Mouse (Mus musculus) midbrain, embryonic 11.5 days (tissue): Measurements from ENCODE around the gene Tmem215. TPM values are rescaled to one million over a fixed set of nuclear protein-coding genes. Genes with fewer than 3 reads are reported as not detected.

Experiments
- polyA plus RNA-seq: library from polyadenylated mRNA; unstranded; fragments of >200 nt; fragmentation: Nextera tagmentation; extraction: Ambion mirVana; gene quantifications from 2 replicates; pipeline ENCODE4 v1.2.1, GENCODE M21; 2014

Tmem215 gene
- polyA plus RNA-seq, 1 experiment from 2014 or later = 0.20 TPM

Other genes starting within 250 kb of the Tmem215 start
- 2.1 and 3.0 TPM in 2 replicates for gene Ddx58, start 232.4 kb upstream of the Tmem215 start, polyA plus RNA-seq
- gene Smim27, start 202.6 kb upstream of the Tmem215 start, polyA plus RNA-seq = 28.8 and 38.0 TPM in 2 replicates
- gene Topors, start 202.3 kb upstream of the Tmem215 start, polyA plus RNA-seq = 48.9 and 52.3 TPM in 2 replicates
- 280 and 289 TPM in 2 replicates for gene Ndufb6, start 192.8 kb upstream of the Tmem215 start, polyA plus RNA-seq
- gene Aptx, start 231.0 kb downstream of the Tmem215 start, polyA plus RNA-seq = 44.6 and 45.8 TPM in 2 replicates
- 710 and 762 TPM in 2 replicates for gene Dnaja1, start 250.0 kb downstream of the Tmem215 start, polyA plus RNA-seq